Mouse (Mus musculus): Measurements from ENCODE around the gene Acbd5. TPM values are rescaled to one million over a fixed set of nuclear protein-coding genes. Genes with fewer than 3 reads are reported as not detected.

Gene Acbd5
- polyA plus RNA-seq, 1 experiment from 2014 or later = 34.1 TPM

- 71% methylated on average over 2 of the region's 2 CpGs for WGBS
- ATAC-seq = no peak
Measured at GRCm38 (mm10) chr2:23051890-23052289, 16.1 kb upstream of the Acbd5 start.

DNA sequence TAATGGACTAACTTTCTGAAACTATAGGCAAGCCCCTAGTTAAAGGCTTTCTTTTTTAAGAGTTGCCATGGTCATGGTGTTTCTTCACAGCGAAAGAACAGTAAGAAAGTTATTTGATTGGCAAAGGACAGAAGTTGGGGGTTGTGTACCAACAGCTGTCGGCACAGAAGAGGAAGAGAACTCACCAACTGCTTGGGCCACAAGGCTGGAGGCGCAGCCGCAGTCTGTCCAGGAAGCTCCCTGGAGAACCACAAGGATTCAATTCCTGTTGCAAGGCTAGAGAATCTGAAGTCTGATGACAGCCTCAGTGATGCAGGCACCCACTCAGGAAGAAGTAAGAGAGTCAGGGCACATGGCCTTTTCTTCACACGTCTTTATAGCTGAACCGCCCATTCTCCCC, 15.4 kb upstream of the Acbd5 start:
- no peak overlapping the region for H3K27ac ChIP-seq (ENCODE audit: low read length)
- no peaks in the 10 kb centered on the region for H3K36me3 ChIP-seq (ENCODE audit: insufficient read depth, low read length)
- no peaks in the 10 kb centered on the region for H3K9me3 ChIP-seq (ENCODE audit: low read length)
- no peaks in the 10 kb centered on the region for H3K4me1 ChIP-seq (ENCODE audit: insufficient read depth, low read depth, low read length)
- 63% methylated on average over 6 of the region's 6 CpGs for WGBS
- no peak overlapping the region for H3K4me3 ChIP-seq (ENCODE audit: low read depth, low read length)
- no peaks in the 10 kb centered on the region for H3K27me3 ChIP-seq (replicated peaks; ENCODE audit: insufficient read depth, low read length)
- no peak overlapping the region for H3K9ac ChIP-seq (replicated peaks; ENCODE audit: low read depth)
- DNase-seq (ENCODE audit: low spot score) = peak; percentile 45
- TF ChIP-seq EP300 (IDR thresholded peaks at IDR 0.05) (no peak), CTCF (IDR thresholded peaks at IDR 0.05) (no peak)
- H3K4me2 ChIP-seq (replicated peaks; ENCODE audit: low read depth, low read length) = no peak overlapping the region
- no peak for ATAC-seq

More at GRCm38 (mm10) chr2:23051890-23052289, 16.1 kb upstream of the Acbd5 start:
- no peaks in the 10 kb centered on the region for H3K9me3 ChIP-seq (ENCODE audit: low read length)
- no peaks in the 10 kb centered on the region for H3K27me3 ChIP-seq (replicated peaks; ENCODE audit: insufficient read depth, low read length)
- H3K27ac ChIP-seq (ENCODE audit: low read length) = no peak overlapping the region
- no peak for DNase-seq (ENCODE audit: low spot score)
- TF ChIP-seq CTCF (IDR thresholded peaks at IDR 0.05) (no peak), EP300 (IDR thresholded peaks at IDR 0.05) (no peak)
- H3K4me2 ChIP-seq (replicated peaks; ENCODE audit: low read depth, low read length) = no peak overlapping the region
- H3K36me3 ChIP-seq (ENCODE audit: insufficient read depth, low read length) = no peaks in the 10 kb centered on the region
- no peak overlapping the region for H3K4me3 ChIP-seq (ENCODE audit: low read depth, low read length)
- H3K9ac ChIP-seq (replicated peaks; ENCODE audit: low read depth) = no peak overlapping the region
- H3K4me1 ChIP-seq (ENCODE audit: insufficient read depth, low read depth, low read length) = no peaks in the 10 kb centered on the region

- no peak for TF ChIP-seq EP300 (IDR thresholded peaks at IDR 0.05)
- TF ChIP-seq CTCF (IDR thresholded peaks at IDR 0.05) = no peak
- H3K4me2 ChIP-seq (replicated peaks; ENCODE audit: low read depth, low read length) = peak overlapping the region; percentile 96
- no peaks in the 10 kb centered on the region for H3K27me3 ChIP-seq (replicated peaks; ENCODE audit: insufficient read depth, low read length)
- peak overlapping the region; percentile 86 for H3K9ac ChIP-seq (replicated peaks; ENCODE audit: low read depth)
- H3K27ac ChIP-seq (ENCODE audit: low read length) = peak overlapping the region; percentile 99
- no peaks in the 10 kb centered on the region for H3K9me3 ChIP-seq (ENCODE audit: low read length)
- peak overlapping the region; percentile 69 for H3K4me3 ChIP-seq (ENCODE audit: low read depth, low read length)
- ATAC-seq = peak; percentile 37
- H3K36me3 ChIP-seq (ENCODE audit: insufficient read depth, low read length) = no peaks in the 10 kb centered on the region
- H3K4me1 ChIP-seq (ENCODE audit: insufficient read depth, low read depth, low read length) = no peaks in the 10 kb centered on the region
- DNase-seq (ENCODE audit: low spot score) = no peak
- WGBS = 1% methylated on average over 21 of the region's 21 CpGs
Measured at GRCm38 (mm10) chr2:23068370-23068737, 387 bp downstream of the Acbd5 start.

DNA sequence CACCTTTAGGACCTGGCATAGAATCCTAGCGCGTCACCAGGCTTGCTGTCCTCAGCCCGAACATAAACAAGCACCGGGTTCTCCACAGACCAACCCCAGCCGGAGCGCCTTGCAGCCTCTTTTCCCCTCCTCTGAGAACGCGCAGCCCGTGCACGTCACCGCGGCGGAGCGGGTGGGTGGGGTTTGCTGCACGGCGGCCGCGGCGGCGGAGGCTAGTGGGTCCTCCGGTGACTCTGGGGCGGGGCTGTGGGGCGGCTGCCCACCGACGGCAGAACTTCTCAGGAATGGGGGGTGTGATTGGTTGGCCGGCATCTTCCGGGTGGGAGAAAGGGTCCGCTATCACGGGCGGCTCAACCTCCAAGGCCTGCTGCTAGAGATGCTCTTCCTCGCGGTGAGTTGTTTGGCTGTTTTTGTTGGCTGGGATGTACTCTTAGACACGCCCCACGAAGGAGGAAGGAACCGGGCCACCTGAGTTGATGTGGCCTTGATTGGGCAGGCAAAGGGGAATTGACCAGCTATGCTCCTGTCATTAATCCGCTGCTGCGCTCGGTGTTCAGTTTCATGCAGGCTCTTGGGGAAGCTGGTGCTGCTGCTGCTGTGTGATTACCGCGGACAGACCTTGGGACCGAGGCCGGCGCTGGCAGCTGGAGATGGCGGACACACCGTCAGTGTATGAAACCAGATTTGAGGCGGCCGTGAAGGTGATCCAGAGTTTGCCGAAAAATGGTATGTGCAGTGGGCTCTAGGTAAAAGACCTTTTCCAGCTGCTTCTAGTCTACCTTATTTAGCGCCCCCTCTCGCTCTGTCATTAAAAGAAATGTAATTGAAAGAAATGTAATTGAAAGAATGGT, 1.2 kb downstream of the Acbd5 start:
- Histone ChIP-seq H3K4me2 (replicated peaks; ENCODE audit: low read depth, low read length) (peak overlapping the region; percentile 96), H3K4me1 (ENCODE audit: insufficient read depth, low read depth, low read length) (no peaks in the 10 kb centered on the region), H3K9ac (replicated peaks; ENCODE audit: low read depth) (peak overlapping the region; percentile 86), H3K9me3 (ENCODE audit: low read length) (no peaks in the 10 kb centered on the region), H3K27ac (ENCODE audit: low read length) (peak overlapping the region; percentile 99), H3K36me3 (ENCODE audit: insufficient read depth, low read length) (no peaks in the 10 kb centered on the region), H3K4me3 (ENCODE audit: low read depth, low read length) (peak overlapping the region; percentile 69), H3K27me3 (replicated peaks; ENCODE audit: insufficient read depth, low read length) (no peaks in the 10 kb centered on the region)
- ATAC-seq = peak; percentile 88
- DNase-seq (ENCODE audit: low spot score) = peak; percentile 95
- WGBS = under 1% methylated on average over 50 of the region's 50 CpGs
- TF ChIP-seq EP300 (IDR thresholded peaks at IDR 0.05) (no peak), CTCF (IDR thresholded peaks at IDR 0.05) (peak; percentile 56)

DNA sequence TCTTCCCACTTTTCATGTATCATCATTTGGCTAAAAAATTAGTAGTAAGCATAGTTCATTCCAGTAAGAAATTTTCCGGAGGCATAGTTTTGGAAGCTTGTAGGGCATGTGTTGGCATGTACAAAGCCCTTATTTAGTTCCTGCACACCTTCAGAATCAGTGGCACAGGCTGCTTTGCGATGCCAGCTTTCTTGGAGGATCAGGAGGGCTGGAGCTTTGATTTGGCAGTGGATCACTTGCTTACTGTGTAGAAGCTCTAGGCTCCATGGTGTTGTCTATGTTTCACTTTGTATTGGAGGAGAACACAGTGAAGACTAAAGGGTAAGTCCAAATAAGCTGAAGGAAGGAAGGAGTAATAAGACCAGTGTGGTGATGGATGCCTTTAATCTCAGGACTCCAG, 2.5 kb downstream of the Acbd5 start:
- no peaks in the 10 kb centered on the region for H3K4me1 ChIP-seq (ENCODE audit: insufficient read depth, low read depth, low read length)

DNA sequence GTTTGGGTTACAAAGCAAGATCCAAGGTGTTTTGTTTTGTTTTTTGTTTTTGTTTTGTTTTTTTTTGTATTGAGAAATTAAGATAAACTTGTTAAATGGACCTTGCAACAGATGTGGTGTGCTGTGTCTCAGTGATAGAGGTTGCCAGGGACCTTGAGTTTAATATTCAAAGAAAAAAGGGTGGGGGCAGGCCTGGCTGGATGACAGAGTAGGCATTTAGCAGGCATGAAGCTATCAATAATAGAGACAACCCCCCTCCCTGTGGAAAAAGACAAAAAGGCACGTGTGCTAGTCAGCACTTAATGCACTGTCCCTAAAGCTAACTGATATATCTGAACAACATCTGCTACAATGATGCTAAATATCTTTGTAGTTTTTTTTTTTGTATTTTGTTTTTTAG, 3.4 kb downstream of the Acbd5 start:
- 58% methylated on average over 1 of the region's 1 CpGs for WGBS
- no peak for ATAC-seq

More for the DNA sequence above, 2.5 kb downstream of the Acbd5 start:
- ATAC-seq = no peak
- Histone ChIP-seq H3K4me2 (replicated peaks; ENCODE audit: low read depth, low read length) (no peak overlapping the region), H3K9ac (replicated peaks; ENCODE audit: low read depth) (no peak overlapping the region), H3K36me3 (ENCODE audit: insufficient read depth, low read length) (no peaks in the 10 kb centered on the region), H3K27me3 (replicated peaks; ENCODE audit: insufficient read depth, low read length) (no peaks in the 10 kb centered on the region), H3K9me3 (ENCODE audit: low read length) (no peaks in the 10 kb centered on the region), H3K27ac (ENCODE audit: low read length) (no peak overlapping the region), H3K4me3 (ENCODE audit: low read depth, low read length) (no peak overlapping the region)
- DNase-seq (ENCODE audit: low spot score) = no peak
- TF ChIP-seq CTCF (IDR thresholded peaks at IDR 0.05) (no peak), EP300 (IDR thresholded peaks at IDR 0.05) (no peak)
- WGBS = 91% methylated on average over 2 of the region's 2 CpGs

More for the DNA sequence above, 3.4 kb downstream of the Acbd5 start:
- no peaks in the 10 kb centered on the region for H3K36me3 ChIP-seq (ENCODE audit: insufficient read depth, low read length)
- H3K4me2 ChIP-seq (replicated peaks; ENCODE audit: low read depth, low read length) = no peak overlapping the region
- no peak overlapping the region for H3K9ac ChIP-seq (replicated peaks; ENCODE audit: low read depth)
- no peak overlapping the region for H3K27ac ChIP-seq (ENCODE audit: low read length)
- no peaks in the 10 kb centered on the region for H3K9me3 ChIP-seq (ENCODE audit: low read length)
- DNase-seq (ENCODE audit: low spot score) = no peak
- H3K27me3 ChIP-seq (replicated peaks; ENCODE audit: insufficient read depth, low read length) = no peaks in the 10 kb centered on the region
- H3K4me3 ChIP-seq (ENCODE audit: low read depth, low read length) = no peak overlapping the region
- TF ChIP-seq EP300 (IDR thresholded peaks at IDR 0.05) (no peak), CTCF (IDR thresholded peaks at IDR 0.05) (no peak)
- no peaks in the 10 kb centered on the region for H3K4me1 ChIP-seq (ENCODE audit: insufficient read depth, low read depth, low read length)
